Mouse (Mus musculus): ENCODE measurements around the gene Gm11084.

The Gm11084 gene

DNA sequence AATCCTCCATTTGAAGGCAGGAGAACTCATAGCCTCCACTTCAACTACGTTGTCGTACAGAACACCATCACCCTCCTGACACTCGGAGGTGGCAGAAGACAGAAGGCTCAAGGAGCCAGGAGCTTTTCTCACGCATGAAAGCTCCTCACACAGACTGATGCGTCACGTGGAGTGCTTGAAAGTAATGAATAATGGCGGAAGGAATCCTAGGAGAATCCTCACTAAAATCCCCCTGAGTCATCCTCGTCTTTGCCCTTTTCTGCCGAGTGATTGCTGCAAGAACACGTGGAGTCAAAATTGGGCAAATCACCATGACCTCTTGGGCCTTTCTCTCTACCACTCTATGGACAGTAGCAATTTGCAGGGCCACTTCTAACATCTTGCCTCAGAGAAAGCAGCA, 61.5 kb downstream of the Gm11084 start:
- DNase-seq: no peak

All from kidney, adult 11 months (tissue).